Mouse (Mus musculus): ENCODE measurements around the gene Pxt1. TPM values are rescaled to one million over a fixed set of nuclear protein-coding genes. Genes with fewer than 3 reads are reported as not detected.

Gene Pxt1
- polyA plus RNA-seq, 1 experiment from 2014 or later, result 0.35 TPM

DNA sequence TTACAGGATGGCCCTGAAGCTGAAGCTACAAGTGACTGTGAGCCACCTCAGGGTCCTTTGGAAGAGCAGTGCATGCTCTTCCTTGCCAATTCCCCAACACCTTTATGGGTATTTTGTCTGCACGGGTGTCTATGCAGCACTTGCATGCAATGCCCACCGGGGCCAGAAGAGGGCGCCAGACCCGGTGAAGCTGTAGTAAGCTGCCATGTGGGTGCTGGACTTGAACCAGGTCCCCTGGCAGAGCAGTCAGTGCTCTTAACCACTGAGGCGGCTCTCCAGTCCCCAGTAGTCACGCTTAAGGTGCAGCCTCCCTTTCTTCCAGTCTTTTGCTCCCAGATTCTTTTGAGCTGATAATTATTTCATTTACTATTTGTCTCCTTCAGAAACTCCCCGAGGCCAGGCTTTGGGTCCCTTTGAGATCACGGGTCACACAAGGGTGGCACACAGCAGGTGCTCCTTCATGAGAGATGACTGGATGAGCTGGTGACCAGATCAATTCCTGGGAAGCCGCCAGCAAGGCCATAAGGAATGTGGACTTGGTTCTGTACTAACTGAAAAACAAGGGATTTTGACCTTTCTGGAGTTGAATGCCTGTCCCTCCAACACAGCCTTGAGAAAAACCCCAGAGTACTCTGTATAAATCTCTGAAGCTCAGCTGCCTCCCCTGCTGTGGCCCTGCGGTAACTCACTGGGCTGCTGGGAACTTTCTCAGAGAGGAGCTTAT is 6.9 kb downstream of the Pxt1 start:
- H3K9me3 ChIP-seq (replicated peaks; ENCODE audit: control insufficient read depth, low read length), result no peaks in the 10 kb centered on the region
- no peak overlapping the region for H3K4me2 ChIP-seq (ENCODE audit: low read depth, low read length)
- H3K27me3 ChIP-seq (ENCODE audit: control insufficient read depth, insufficient read depth, low read depth, low read length), result no peaks in the 10 kb centered on the region
- WGBS (ENCODE audit: insufficient replicate concordance), result 71% methylated on average over 10 of the region's 10 CpGs
- no peak overlapping the region for H3K27ac ChIP-seq (ENCODE audit: low read length)
- no peaks in the 10 kb centered on the region for H3K36me3 ChIP-seq (ENCODE audit: control insufficient read depth, insufficient read depth)
- no peak overlapping the region for H3K4me3 ChIP-seq (ENCODE audit: low read depth, low read length)
- no peak for ATAC-seq (ENCODE audit: low read depth)
- H3K4me1 ChIP-seq (ENCODE audit: control insufficient read depth, low read depth, low read length), result peaks cover 12% of the 10 kb centered on the region
- no peak overlapping the region for H3K9ac ChIP-seq (ENCODE audit: low read depth, low read length)

DNA sequence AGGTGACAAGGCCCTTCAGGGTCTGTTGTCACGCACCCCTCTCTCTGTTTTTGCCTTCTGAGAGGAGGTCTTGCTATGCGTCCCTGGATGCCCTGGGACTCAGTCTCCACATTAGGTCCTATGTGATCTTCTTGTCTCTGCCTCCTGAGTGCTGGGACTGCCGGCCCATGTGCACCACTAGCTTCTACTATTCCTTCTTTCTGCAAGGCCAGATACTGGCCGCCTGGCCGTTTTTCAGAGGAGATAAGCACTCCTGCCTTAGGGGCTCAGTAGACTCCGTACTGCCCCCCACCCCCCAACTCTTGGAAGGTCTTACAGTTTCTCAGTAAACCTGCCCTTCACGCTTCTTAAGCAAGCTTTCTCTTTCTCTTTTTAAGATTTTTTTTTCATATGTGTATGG is 7.5 kb downstream of the Pxt1 start:
- H3K4me3 ChIP-seq (ENCODE audit: low read depth, low read length), result no peak overlapping the region
- H3K27ac ChIP-seq (ENCODE audit: low read length), result no peak overlapping the region
- ATAC-seq (ENCODE audit: low read depth), result 0 out of 2 replicates have a peak, but pooled peaks have one; percentile 19
- no peak overlapping the region for H3K4me2 ChIP-seq (ENCODE audit: low read depth, low read length)
- no peaks in the 10 kb centered on the region for H3K27me3 ChIP-seq (ENCODE audit: control insufficient read depth, insufficient read depth, low read depth, low read length)
- H3K9ac ChIP-seq (ENCODE audit: low read depth, low read length), result peak overlapping the region; percentile 8; the same call in 1 of the 2 replicates
- H3K9me3 ChIP-seq (replicated peaks; ENCODE audit: control insufficient read depth, low read length), result no peaks in the 10 kb centered on the region
- H3K4me1 ChIP-seq (ENCODE audit: control insufficient read depth, low read depth, low read length), result peaks cover 18% of the 10 kb centered on the region
- no peaks in the 10 kb centered on the region for H3K36me3 ChIP-seq (ENCODE audit: control insufficient read depth, insufficient read depth)
- 36% methylated on average over 7 of the region's 7 CpGs for WGBS (ENCODE audit: insufficient replicate concordance)

DNA sequence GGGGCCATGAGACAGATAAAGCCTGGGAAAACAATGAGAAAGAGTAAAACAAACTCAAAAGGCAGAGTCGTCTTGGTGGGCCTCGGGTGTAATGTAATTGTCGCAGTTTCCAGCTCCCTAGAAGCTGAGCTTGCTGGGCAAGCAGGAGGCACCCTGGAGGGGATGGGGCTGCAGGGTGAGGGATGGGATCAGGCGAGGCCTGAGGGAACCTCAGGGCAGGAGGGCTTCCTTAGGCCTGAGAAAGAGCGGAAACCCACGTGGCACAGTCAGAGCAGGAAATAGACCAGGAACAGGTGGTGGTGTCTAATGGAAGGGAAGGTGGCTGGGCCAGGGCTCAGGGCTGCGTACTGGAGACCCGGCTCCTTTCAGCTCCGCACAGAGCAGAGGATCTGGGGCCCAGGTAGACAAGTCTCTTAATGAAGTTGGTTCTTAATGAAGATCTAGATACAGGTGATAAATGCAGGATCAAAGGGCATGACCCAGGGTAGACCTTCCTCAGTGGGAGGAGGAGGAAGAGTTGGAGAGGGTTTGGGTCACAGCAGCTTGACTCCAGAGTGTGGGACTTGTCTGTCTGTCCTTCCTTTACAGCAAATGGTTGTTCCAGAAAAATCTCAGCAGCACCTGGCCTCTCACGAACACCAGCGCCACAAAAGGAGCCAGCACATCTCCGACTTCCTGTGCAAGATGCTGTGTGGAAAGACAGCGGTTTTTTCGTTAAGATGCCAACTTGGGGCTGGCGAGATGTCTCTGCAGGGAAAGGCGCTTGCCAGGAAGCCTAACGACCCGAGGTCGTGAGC is 9.3 kb downstream of the Pxt1 start:
- peaks cover 34% of the 10 kb centered on the region for H3K4me1 ChIP-seq (ENCODE audit: control insufficient read depth, low read depth, low read length)
- ATAC-seq (ENCODE audit: low read depth), result no peak
- no peak overlapping the region; the same call in 1 of the 2 replicates for H3K9ac ChIP-seq (ENCODE audit: low read depth, low read length)
- H3K27me3 ChIP-seq (ENCODE audit: control insufficient read depth, insufficient read depth, low read depth, low read length), result no peaks in the 10 kb centered on the region
- H3K9me3 ChIP-seq (replicated peaks; ENCODE audit: control insufficient read depth, low read length), result no peaks in the 10 kb centered on the region
- H3K27ac ChIP-seq (ENCODE audit: low read length), result no peak overlapping the region
- H3K4me3 ChIP-seq (ENCODE audit: low read depth, low read length), result no peak overlapping the region
- H3K4me2 ChIP-seq (ENCODE audit: low read depth, low read length), result no peak overlapping the region
- H3K36me3 ChIP-seq (ENCODE audit: control insufficient read depth, insufficient read depth), result no peaks in the 10 kb centered on the region
- WGBS (ENCODE audit: insufficient replicate concordance), result 72% methylated on average over 19 of the region's 19 CpGs

DNA sequence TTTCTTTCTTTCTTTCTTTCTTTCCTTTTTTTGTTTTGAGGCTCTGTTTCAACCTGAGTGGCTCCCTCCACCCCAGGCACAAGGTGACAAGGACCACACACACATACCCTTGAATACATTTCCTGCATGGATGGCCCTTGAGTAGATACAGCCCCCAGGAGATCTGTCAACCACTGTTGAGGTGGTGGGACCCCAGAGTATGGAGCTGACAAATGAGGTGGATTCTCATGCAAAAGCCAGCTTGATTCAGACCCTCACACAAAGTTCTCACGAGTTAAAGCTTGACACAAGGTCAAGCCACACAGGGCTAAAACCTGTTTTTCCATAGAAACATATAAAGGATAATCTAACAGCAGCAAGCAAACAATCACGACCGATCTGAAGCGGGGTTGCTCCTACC is 11.4 kb downstream of the Pxt1 start:
- 89% methylated on average over 4 of the region's 4 CpGs for WGBS (ENCODE audit: insufficient replicate concordance)
- Histone ChIP-seq H3K9me3 (replicated peaks; ENCODE audit: control insufficient read depth, low read length) (no peaks in the 10 kb centered on the region), H3K36me3 (ENCODE audit: control insufficient read depth, insufficient read depth) (no peaks in the 10 kb centered on the region), H3K4me1 (ENCODE audit: control insufficient read depth, low read depth, low read length) (peaks cover 42% of the 10 kb centered on the region), H3K27me3 (ENCODE audit: control insufficient read depth, insufficient read depth, low read depth, low read length) (no peaks in the 10 kb centered on the region), H3K9ac (ENCODE audit: low read depth, low read length) (no peak overlapping the region), H3K4me3 (ENCODE audit: low read depth, low read length) (no peak overlapping the region), H3K27ac (ENCODE audit: low read length) (peak overlapping the region; percentile 15; the same call in 1 of the 2 replicates), H3K4me2 (ENCODE audit: low read depth, low read length) (no peak overlapping the region)
- ATAC-seq (ENCODE audit: low read depth), result no peak

DNA sequence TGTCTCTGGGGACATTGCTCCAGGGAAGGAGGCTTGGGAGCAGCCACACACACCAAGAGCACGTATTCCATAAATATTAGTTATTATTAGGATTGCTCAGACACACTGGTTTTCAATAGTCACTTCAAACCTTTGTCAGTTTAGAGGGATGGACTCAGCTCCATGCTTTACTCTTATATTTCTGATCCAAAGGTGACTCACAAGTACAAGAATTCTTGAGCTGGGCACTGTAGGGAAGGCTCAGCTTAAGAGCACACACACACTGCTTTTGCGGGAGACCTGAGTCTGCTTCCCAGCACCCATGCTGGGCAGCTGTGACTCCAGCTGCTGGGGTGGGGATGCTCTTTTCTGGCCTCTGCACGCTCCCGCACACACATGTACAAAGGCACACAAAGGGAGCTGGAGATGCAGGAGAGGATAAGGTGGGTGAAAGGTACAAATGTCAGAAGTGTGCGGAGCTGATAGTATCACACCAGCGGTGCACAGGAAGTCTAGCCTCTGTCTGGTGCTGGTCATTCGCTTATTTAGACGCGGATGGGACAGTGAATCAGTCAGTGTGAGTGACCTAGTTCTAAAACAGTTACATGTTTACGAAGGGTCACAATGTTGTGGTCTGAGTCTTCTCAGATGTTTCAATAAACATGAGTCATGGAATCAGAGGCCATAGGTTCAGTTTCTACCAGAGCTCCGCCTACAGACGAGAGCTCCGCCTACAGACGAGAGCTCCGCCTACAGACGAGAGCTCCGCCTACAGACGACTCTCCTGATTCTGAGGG is 12.0 kb downstream of the Pxt1 start:
- no peak for ATAC-seq (ENCODE audit: low read depth)

DNA sequence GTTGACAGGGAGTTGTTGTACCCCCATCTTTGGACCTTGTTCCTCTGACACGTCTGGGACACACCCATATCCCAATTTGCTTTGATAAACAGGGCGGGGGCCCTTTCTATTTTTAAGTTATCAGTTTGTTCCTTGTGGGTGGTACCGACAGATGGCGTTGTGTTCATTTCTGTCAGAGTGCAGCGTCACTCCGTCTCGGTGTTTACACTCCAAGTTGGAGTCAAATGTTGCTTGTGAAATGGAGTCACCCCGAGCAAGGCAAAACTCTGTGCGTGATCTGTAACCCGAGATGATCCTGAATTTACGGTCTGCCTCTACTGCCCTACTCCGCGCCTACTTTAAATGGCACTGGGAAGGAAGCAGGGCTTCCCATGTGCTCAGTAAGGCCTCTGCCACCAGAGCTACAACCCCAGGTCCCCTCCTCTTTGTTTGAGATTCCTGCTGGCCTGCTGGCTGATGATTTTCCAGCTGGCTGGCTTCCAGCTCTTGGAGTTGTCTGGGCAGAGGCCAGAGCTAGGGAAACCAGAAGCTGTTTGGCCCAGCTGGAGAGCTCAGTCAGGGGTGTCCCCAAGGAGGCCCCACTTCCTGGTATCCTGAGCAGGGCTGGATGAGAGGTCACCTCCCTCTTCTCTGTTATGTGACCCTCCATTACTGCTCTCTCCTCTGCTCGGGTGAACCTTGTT is 13.1 kb downstream of the Pxt1 start:
- peak overlapping the region; percentile 35 for H3K4me3 ChIP-seq (ENCODE audit: low read depth, low read length)
- WGBS (ENCODE audit: insufficient replicate concordance), result 9% methylated on average over 14 of the region's 14 CpGs
- no peaks in the 10 kb centered on the region for H3K9me3 ChIP-seq (replicated peaks; ENCODE audit: control insufficient read depth, low read length)
- H3K9ac ChIP-seq (ENCODE audit: low read depth, low read length), result peak overlapping the region; percentile 73
- H3K27me3 ChIP-seq (ENCODE audit: control insufficient read depth, insufficient read depth, low read depth, low read length), result no peaks in the 10 kb centered on the region
- H3K4me1 ChIP-seq (ENCODE audit: control insufficient read depth, low read depth, low read length), result peaks cover 40% of the 10 kb centered on the region
- peak; percentile 84 for ATAC-seq (ENCODE audit: low read depth)
- H3K36me3 ChIP-seq (ENCODE audit: control insufficient read depth, insufficient read depth), result no peaks in the 10 kb centered on the region
- peak overlapping the region; percentile 96 for H3K27ac ChIP-seq (ENCODE audit: low read length)
- peak overlapping the region; percentile 52 for H3K4me2 ChIP-seq (ENCODE audit: low read depth, low read length)

More for the DNA sequence above, 12.0 kb downstream of the Pxt1 start:
- Histone ChIP-seq H3K27ac (ENCODE audit: low read length) (peak overlapping the region; percentile 96), H3K4me3 (ENCODE audit: low read depth, low read length) (no peak overlapping the region), H3K9ac (ENCODE audit: low read depth, low read length) (0 out of 2 replicates have a peak overlapping the region, but pooled peaks have one; percentile 3), H3K27me3 (ENCODE audit: control insufficient read depth, insufficient read depth, low read depth, low read length) (no peaks in the 10 kb centered on the region), H3K36me3 (ENCODE audit: control insufficient read depth, insufficient read depth) (no peaks in the 10 kb centered on the region), H3K4me1 (ENCODE audit: control insufficient read depth, low read depth, low read length) (peaks cover 48% of the 10 kb centered on the region), H3K4me2 (ENCODE audit: low read depth, low read length) (no peak overlapping the region), H3K9me3 (replicated peaks; ENCODE audit: control insufficient read depth, low read length) (no peaks in the 10 kb centered on the region)
- WGBS (ENCODE audit: insufficient replicate concordance), result 82% methylated on average over 18 of the region's 18 CpGs

DNA sequence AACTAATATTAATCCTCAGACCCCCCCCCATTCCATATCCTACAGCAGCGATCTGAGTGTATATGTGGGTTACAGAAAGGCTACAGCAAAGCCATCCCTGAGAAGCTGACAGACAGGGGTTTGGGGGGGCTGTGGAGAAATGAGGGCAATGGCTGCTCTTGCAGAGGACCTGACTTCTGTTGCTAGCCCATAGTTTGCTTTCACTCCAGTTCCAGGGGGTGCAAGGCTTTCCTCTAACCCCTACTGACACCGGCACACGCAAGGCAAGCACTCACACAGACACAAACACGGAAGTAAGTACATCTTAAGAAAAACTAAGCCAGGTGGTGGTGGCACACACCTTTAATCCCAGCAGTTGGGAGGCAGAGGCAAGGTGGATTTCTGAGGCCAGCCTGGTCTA is 14.3 kb downstream of the Pxt1 start:
- Histone ChIP-seq H3K4me2 (ENCODE audit: low read depth, low read length) (no peak overlapping the region), H3K4me1 (ENCODE audit: control insufficient read depth, low read depth, low read length) (peaks cover 40% of the 10 kb centered on the region), H3K9me3 (replicated peaks; ENCODE audit: control insufficient read depth, low read length) (no peaks in the 10 kb centered on the region), H3K27me3 (ENCODE audit: control insufficient read depth, insufficient read depth, low read depth, low read length) (no peaks in the 10 kb centered on the region), H3K27ac (ENCODE audit: low read length) (peak overlapping the region; percentile 96), H3K4me3 (ENCODE audit: low read depth, low read length) (no peak overlapping the region), H3K36me3 (ENCODE audit: control insufficient read depth, insufficient read depth) (no peaks in the 10 kb centered on the region), H3K9ac (ENCODE audit: low read depth, low read length) (peak overlapping the region; percentile 33)
- no peak for ATAC-seq (ENCODE audit: low read depth)
- 81% methylated on average over 4 of the region's 4 CpGs for WGBS (ENCODE audit: insufficient replicate concordance)

DNA sequence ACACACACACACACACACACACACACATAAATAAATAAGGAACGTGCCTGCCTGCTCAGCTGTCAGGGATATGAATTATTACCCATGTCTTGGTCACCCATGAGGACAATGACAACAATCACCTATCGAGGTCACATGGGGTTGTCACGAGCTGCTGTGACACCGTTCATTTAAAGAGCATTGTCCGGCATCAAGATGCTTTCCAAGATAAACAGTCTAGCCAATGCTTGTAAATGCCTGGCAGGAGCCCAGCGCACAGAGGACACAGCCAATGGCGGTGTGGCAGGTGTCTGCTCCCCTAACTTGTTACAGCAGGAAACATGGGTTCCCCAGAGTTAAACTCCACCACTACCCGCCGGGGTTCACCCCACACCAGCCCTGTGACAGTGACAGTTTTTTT is 15.6 kb downstream of the Pxt1 start:
- WGBS (ENCODE audit: insufficient replicate concordance), result 66% methylated on average over 9 of the region's 9 CpGs
- Histone ChIP-seq H3K9me3 (replicated peaks; ENCODE audit: control insufficient read depth, low read length) (no peaks in the 10 kb centered on the region), H3K4me2 (ENCODE audit: low read depth, low read length) (no peak overlapping the region), H3K9ac (ENCODE audit: low read depth, low read length) (no peak overlapping the region), H3K27ac (ENCODE audit: low read length) (0 out of 2 replicates have a peak overlapping the region, but pooled peaks have one; percentile 12), H3K4me1 (ENCODE audit: control insufficient read depth, low read depth, low read length) (peaks cover 40% of the 10 kb centered on the region), H3K27me3 (ENCODE audit: control insufficient read depth, insufficient read depth, low read depth, low read length) (no peaks in the 10 kb centered on the region), H3K4me3 (ENCODE audit: low read depth, low read length) (no peak overlapping the region), H3K36me3 (ENCODE audit: control insufficient read depth, insufficient read depth) (no peaks in the 10 kb centered on the region)
- ATAC-seq (ENCODE audit: low read depth), result no peak

All from liver, embryonic 16.5 days (tissue).